Mouse (Mus musculus) heart, adult 2 months (tissue): Measurements from ENCODE around the gene Nrtn.

Experiments
- CTCF ChIP-seq: fragments of 200-600 bp; IDR thresholded peaks from 2 replicates; pipeline ENCODE4 v1.8.1; 2022; ENCODE audit warnings: antibody characterized with exemption, mild to moderate bottlenecking, moderate library complexity
- EP300 ChIP-seq: fragments of 200-500 bp; IDR thresholded peaks from 2 replicates; pipeline ENCODE4 v1.6.1; 2011; ENCODE audit warnings: low read depth, low read length, control low read depth; ENCODE audit not compliant: insufficient read depth
- POLR2A ChIP-seq: fragments of 200-500 bp; IDR thresholded peaks from 2 replicates; pipeline ENCODE4 v1.6.1; 2011; ENCODE audit warnings: mild to moderate bottlenecking, low read depth, low read length, control low read depth; ENCODE audit not compliant: insufficient read depth

DNA sequence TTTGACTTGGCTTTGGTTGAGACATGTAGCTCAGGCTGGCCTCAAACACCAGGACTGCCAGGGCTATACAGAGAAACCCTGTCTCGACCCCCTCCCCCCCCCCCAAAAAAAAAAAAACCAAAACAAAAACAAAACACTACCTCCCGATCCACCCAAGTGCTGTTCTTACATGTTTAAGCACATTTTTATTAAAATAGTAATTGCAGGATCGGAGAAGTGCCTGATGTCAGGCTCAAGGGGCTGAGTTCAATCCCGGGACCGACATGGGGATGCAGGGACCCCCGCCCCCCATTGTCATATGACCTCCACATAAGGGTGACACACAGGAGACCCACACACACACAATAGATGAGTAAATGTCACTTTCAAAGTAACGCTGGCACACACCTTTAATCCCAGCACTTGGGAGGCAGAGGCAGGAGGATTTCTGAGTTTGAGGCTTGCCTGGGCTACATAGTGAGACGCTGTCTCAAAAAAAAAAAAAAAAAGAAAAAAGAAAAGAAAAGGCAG lies 6.5 kb upstream of the Nrtn start:
- no peak for TF ChIP-seq CTCF
- TF ChIP-seq POLR2A, result no peak
- no peak for TF ChIP-seq EP300
